Mouse (Mus musculus): ENCODE data around the gene Cav1.

DNA sequence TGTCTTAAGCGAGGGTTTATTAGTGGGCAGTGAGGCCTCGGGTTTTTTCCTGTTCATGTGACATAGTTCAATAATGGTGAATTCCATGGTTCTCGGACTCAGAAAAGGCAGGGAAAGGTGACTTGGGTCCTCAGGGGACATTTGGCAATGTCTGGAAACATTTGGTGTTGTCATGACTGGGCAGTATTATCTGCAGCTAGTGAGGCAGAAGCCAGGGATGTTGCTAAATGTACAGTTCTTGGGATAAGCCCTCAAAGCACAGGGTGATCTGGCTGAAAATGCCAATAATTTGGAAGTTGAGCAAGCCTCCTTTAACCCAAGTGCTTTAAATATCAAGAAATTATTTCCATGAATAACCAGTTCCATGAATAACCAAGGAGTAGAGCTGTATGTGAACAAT lies 27.8 kb upstream of the Cav1 start:
- no peak for TF ChIP-seq GATA1 (IDR thresholded peaks at IDR 0.05; ENCODE audit: low read length)
- no peak for TF ChIP-seq TAL1 (IDR thresholded peaks at IDR 0.05; ENCODE audit: low read length)
